Mouse (Mus musculus) lung, postnatal 14 days (tissue): Measurements from ENCODE around the gene Eloa.
"Not testable (repeated sequence)": the region's sequence is repeated elsewhere in the genome, so short reads cannot be mapped to it uniquely, and the experiment has no call there.

ENCODE experiments used
- DNase-seq: peaks from one replicate; pipeline ENCODE4 v3.0.0; 2021

Eloa gene

GRCm38 (mm10) chr4:136021549-136022047 is at the start of gene Eloa:
Eloa (minus strand) TSS chr4:136021763.
- peak; percentile 100 for DNase-seq

DNA sequence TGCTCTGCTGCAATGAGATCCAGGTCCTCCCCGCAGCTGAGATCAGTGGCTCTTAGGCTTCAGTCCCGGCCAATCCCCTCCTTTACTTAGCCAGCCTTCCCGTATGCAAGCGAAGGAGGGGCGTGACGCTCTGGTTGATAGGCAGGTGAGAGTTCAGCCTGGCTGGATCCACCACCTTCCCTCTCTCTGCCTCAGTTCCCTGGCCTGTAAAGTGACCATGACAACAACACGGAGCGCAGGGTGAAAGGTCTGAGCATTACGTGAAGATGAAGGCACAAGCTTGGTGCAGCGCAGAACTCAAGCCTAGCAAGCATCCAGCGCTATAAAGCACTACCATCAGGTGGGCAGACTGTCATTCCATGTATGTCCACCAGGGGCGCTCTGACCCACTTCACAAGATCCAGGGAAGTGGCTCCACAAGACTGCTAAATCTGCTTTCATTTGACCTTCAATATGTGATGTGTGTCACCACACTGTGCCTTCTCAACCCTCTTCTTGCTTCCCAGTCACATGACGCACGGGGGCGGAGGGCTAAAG is 49.7 kb upstream of the Eloa start:
- peak; percentile 86 for DNase-seq

DNA sequence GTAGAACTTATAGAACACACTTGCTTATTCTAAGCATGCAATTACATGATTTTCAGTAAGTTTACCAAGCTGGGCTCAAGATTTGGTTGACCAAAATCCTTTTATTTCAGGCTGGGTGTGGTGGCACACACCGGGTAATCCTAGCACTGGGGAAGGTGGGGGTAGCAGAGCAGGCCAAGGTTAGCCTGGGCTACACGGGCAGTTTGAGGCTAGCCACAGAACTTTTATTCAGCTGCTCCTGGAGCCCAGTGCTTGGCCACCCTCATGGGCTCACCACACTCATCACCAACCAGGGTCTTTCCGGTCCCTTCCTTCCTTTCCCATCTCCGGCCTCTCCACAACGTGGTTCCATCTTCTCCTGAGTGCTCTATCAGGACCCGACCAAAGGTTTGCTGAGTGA is 49.0 kb upstream of the Eloa start:
- DNase-seq: no peak

GRCm38 (mm10) chr4:136069954-136070353 is 48.4 kb upstream of the Eloa start:
- peak; percentile 89 for DNase-seq

GRCm38 (mm10) chr4:136069313-136069712 is 47.8 kb upstream of the Eloa start:
- DNase-seq: no peak

DNA sequence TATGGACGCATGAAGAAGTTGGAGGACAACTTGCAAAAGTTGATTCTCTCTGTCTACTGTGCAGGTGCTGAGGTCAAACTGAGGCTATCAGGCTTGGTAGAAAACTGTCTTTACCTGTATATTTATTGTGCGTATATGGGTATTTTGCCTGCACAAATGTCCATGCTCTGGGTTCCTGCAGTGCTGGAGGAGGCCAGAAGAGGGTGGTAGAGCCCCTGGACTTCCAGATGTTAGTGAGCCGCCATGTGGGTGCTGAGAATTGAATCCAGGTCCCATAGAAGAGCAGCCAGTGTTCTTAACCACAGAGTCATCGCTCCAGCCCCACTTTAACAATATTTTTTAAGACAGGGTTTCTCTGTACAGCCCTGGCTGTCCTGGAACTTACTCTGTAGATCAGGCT is 41.6 kb upstream of the Eloa start:
- DNase-seq: no peak

DNA sequence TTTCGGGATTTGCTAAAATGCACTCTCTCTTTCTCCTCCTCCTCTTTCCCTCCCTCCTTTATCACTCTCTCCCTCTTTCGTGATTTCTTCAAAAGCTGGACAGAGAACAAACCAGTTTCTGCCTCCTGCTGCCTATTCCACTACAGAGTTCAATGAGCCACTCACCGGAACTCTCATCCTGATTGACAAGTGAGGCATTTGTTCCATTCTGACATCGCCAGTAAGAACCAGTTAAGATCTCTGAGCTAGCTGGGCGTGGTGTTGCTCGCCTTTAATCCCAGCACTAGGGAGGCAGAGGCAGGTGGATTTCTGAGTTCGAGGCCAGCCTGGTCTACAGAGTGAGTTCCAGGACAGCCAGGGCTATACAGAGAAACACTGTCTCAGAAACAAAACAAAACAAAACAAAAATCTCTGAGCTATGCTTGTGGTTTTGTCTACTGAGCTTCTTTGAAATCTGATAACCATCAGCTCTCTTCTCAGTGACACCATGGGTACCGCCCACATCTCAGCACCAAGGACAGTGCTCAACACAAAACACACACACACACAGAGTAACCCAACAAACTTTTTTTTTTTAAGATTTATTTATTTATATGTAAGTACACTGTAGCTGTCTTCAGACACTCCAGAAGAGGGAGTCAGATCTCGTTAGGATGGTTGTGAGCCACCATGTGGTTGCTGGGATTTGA is 38.4 kb upstream of the Eloa start:
- DNase-seq: not testable (repeated sequence)

- no peak for DNase-seq
Observed at GRCm38 (mm10) chr4:136057916-136058315, 36.4 kb upstream of the Eloa start.

DNA sequence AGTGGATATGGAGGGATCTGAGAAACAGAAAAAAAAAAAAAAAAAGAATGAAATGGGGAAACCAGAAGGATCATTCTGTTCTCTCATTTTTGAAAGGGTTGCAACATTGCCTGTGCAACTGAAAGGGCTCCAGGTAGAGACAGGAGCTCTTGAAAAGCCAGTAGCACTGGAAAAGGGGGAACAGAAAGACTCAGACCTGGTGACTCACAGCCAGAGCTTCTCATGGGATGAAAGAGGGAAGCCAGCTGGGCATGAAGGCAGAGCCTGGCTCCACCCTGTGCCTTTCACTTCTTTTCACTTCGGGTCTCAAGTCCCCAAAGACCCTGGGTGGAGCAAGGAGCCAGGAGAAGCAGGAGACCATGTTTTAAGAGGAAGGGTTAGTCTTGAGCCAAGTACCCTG is 34.5 kb upstream of the Eloa start:
- no peak for DNase-seq

GRCm38 (mm10) chr4:136053843-136054242 is 32.3 kb upstream of the Eloa start:
- no peak for DNase-seq

- peak; percentile 90 for DNase-seq
Observed at GRCm38 (mm10) chr4:136053247-136053596, 31.7 kb upstream of the Eloa start, which contains the start of gene Rpl11. Rpl11 (minus strand) TSS chr4:136053428.

- no peak for DNase-seq
Observed at GRCm38 (mm10) chr4:136052534-136053246, 31.1 kb upstream of the Eloa start.

DNA sequence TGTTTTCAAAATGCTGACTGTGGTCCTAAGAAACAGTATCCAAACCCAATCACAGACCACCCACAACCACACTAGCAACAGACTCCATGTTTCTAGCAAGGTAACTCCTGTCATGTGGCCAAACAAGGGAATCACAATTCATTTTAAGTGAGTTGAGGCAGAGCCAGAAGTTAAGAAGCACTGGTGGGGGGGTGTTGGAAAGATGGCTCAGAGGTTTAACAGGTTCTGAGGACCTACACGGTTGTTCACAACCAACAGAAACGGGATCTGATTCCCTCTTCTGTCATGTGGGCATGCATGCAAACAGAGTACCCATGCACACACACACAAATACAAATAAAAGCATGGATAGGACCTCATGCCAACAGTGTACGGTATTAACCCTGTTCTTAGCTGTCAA is 30.5 kb upstream of the Eloa start:
- no peak for DNase-seq

DNA sequence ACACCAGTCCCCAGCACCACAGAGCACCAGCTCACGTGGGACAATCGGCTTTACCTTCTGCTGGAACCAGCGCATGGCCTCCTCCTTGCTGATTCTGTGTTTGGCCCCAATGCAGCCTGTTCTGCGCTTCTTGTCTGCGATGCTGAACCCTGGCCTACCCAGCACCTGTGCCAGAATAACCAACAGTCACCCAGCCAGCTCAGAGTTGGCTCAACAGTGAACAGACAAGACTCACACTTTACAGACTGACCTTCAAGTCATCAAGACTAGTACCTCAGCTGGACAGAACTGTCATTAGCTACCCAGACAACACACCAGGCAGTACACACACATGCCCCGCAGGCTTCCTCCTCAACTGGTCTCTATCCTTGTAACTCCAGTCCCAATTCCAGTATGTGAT is 28.7 kb upstream of the Eloa start:
- no peak for DNase-seq

DNA sequence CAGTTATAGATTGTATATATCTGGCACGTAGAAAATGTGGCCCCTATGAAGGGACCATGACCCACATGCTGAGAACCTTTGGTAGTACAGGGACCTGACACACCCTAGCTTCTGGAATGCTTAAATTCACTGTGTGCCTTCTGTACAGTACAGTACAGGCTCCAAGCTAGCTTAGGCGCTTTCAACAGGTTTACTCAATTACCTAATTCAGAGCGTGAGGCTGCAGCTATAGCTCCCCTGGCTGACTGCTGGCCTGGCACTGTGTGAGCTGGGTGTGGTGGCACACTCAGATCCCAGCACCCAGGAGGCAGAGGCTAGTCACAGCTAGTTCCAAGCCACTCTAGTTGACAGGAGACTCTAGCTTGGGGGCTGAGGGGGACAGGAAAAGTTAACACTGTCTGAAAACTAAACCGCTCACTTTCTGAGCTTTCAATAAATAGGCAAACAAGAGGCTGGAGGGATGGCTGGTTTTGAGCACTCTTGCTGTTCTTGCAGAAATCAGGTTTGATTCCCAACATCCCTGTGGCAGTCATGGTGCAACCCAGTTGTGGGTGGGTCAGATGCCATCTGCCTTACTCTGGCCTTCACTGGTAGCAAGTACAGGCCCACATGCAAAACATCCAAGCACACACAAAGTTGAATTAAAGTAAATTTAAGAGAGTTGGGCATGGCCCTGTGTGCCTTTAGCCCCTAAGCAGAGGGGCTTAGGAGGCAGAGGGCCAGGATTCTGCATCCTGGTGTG is 26.9 kb upstream of the Eloa start:
- no peak for DNase-seq

DNA sequence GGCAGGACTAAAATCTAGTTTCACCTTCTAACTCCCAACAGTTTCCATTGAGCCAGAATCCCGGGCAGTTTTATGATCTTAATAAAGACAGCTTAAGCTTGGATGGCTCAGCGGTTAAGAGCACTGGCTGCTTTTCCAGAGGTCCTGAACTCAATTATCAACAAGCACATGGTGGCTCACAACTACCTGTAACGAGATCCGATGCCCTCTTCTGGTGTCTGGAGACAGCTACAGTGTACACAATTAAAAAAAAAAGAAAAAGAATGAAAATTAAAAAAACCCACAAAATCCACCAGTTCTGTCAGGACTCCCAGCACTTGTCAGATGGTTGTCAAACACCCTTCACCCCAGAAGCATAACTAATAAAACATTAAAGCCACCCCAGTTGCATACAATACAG is 26.1 kb upstream of the Eloa start:
- no peak for DNase-seq

GRCm38 (mm10) chr4:136046888-136047287 is 25.3 kb upstream of the Eloa start:
- no peak for DNase-seq

GRCm38 (mm10) chr4:136045091-136045490 is 23.5 kb upstream of the Eloa start:
- DNase-seq: no peak

GRCm38 (mm10) chr4:136043784-136044400 is 22.3 kb upstream of the Eloa start:
- DNase-seq: no peak

- no peak for DNase-seq
Observed at GRCm38 (mm10) chr4:136035078-136035477, 13.5 kb upstream of the Eloa start.

GRCm38 (mm10) chr4:136033231-136033630 is 11.7 kb upstream of the Eloa start:
- DNase-seq: no peak

DNA sequence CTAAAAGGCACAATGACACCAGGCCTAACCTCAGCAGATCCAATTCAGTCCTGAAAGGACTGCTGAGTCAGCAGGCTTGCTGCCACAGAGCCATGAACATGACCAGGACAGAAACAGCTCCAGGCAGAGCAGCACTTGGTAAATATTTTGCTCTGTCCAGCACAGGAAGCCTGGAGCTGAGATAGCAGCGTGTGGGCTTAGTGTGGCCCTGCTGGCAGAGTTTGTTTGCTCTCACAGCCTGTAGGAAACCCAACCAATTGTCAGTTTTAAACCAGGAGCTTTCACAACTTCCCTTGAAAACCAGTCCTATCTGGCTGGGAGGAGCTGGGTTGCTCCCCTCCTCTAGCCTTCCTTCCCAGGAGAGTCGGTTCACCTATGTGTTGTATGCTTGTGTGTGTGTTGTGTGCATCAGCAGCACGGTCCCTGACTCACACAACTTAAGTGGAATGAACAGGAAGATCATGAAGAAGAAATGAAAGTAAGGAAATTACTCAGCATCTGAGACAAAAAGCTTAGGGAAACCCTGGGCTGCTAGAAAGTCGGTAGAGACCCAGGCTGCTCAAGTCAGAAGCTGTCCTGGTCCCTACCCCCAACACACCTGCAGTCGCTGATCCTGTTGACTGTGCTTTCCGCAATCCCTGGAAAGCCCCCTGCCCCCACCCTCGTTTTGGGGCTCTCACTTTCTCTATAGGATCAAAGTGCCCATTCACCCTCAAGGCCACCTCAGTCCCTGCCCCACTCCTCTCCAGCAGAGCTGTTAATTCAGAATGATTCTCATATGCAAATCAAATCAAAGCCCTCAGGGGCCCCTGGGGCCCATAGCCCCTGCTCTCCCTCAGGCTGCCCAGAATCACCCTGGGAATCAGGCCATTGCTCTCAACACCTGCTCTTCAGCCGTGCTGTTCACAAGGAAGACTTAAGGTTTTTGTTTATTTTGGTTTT is 9.7 kb upstream of the Eloa start:
- DNase-seq: peak; percentile 25
